Mouse (Mus musculus) thymus, adult 2 months (tissue): ENCODE measurements around the gene Got1. TPM values are rescaled to one million over a fixed set of nuclear protein-coding genes. Genes with fewer than 3 reads are reported as not detected.
"Not testable (repeated sequence)": the region's sequence is repeated elsewhere in the genome, so short reads cannot be mapped to it uniquely, and the experiment has no call there.

Experiments
- DNase-seq: peaks from one replicate; pipeline ENCODE4 v3.0.0; 2021
- H3K27ac ChIP-seq: fragments of 200-500 bp; 2 replicates; pipeline ENCODE4 v1.5.1; 2012; ENCODE audit warnings: low read length, control low read depth; ENCODE audit not compliant: control insufficient read depth, insufficient read depth
- H3K27me3 ChIP-seq: fragments of 200-500 bp; 2 replicates; pipeline ENCODE4 v1.6.1; 2012; ENCODE audit warnings: mild to moderate bottlenecking, low read length, moderate library complexity, mixed read lengths; ENCODE audit not compliant: control insufficient read depth, insufficient read depth
- H3K36me3 ChIP-seq: fragments of 200-500 bp; 2 replicates; pipeline ENCODE4 v1.6.1; 2012; ENCODE audit warnings: mild to moderate bottlenecking, low read length, moderate library complexity; ENCODE audit not compliant: control insufficient read depth, insufficient read depth
- H3K4me1 ChIP-seq: fragments of 200-500 bp; replicated peaks from 2 replicates; pipeline ENCODE4 v1.6.1; 2012; ENCODE audit warnings: low read length; ENCODE audit not compliant: control insufficient read depth, insufficient read depth
- H3K4me3 ChIP-seq: fragments of 200-500 bp; 2 replicates; pipeline ENCODE4 v1.5.1; 2012; ENCODE audit warnings: mild to moderate bottlenecking, low read length, control low read depth, moderate library complexity; ENCODE audit not compliant: control insufficient read depth, insufficient read depth
- CTCF ChIP-seq: fragments of 200-500 bp; IDR thresholded peaks from 2 replicates; pipeline ENCODE4 v1.5.1; 2012; ENCODE audit warnings: mild to moderate bottlenecking, control low read depth, low read length, moderate library complexity, borderline replicate concordance; ENCODE audit not compliant: control insufficient read depth, poor library complexity, insufficient read depth; ENCODE audit errors: extremely low read depth
- POLR2A ChIP-seq: fragments of 200-500 bp; IDR thresholded peaks from 2 replicates; pipeline ENCODE4 v1.6.1; 2012; ENCODE audit warnings: mild to moderate bottlenecking, low read length, control low read depth, moderate library complexity; ENCODE audit not compliant: control insufficient read depth, poor library complexity, insufficient read depth; ENCODE audit errors: extremely low read depth
- WGBS: fragments of 180-500 bp; shearing (Covaris S2); methylation state at CpG from one replicate; pipeline ENCODE4 v1.1.7; 2018; 5-methylcytosine and 5-hydroxymethylcytosine counted together
- polyA plus RNA-seq: library from polyadenylated mRNA; depleted of rRNA; stranded (reverse); fragments of >200 nt; gene quantifications from 2 replicates; pipeline ENCODE4 v1.2.3, GENCODE M21; 2012

Gene Got1
- polyA plus RNA-seq, 1 experiment = 41.4 TPM

DNA sequence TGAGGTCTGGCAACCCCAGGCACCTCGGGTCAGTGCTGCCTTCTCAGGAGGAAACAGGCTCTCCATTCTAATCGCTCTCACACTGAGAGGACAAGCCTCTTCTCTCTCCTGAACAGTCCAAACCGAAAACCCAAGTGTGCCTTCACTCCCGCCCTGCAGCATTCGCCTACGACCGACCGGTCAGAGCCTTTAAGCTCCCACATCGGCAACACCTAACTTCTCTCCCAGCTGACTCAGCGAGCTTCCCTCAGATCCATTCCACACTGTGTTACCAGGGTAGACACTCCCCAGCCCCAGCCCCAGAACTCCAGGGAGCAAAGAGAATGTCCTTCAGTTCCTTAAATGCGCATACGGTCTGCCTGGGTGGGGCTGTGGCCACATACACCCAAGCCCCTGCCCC is 19.0 kb downstream of the Got1 start:
- Histone ChIP-seq H3K27ac (no peak overlapping the region), H3K27me3 (no peaks in the 10 kb centered on the region), H3K36me3 (peaks cover 12% of the 10 kb centered on the region; the same call in 1 of the 2 replicates), H3K4me3 (no peak overlapping the region), H3K4me1 (no peaks in the 10 kb centered on the region)
- TF ChIP-seq CTCF = no peak
- no peak for TF ChIP-seq POLR2A
- no peak for DNase-seq
- WGBS = 96% methylated on average over 12 of the region's 12 CpGs

DNA sequence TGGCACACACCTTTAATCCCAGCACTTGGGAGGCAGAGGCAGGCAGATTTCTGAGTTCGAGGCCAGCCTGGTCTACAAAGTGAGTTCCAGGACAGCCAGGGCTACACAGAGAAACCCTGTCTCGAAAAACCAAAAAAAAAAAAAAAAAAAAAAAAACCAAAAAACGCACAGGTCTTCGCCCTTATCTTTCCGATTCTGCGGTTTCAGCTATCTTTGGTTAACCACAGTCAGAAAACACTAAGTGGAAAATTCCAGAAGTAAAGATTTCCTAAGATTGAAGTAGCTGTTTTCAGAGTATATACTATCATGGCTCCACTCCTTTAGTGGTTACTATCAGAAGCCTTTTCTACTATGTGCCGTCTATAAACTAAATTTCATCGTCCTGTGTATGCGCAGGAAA is 20.8 kb downstream of the Got1 start:
- WGBS = 85% methylated on average over 8 of the region's 9 CpGs
- H3K4me1 ChIP-seq, H3K27ac ChIP-seq, H3K27me3 ChIP-seq, DNase-seq, H3K4me3 ChIP-seq: not testable (repeated sequence)
- peaks cover 12% of the 10 kb centered on the region; the same call in 1 of the 2 replicates for H3K36me3 ChIP-seq

DNA sequence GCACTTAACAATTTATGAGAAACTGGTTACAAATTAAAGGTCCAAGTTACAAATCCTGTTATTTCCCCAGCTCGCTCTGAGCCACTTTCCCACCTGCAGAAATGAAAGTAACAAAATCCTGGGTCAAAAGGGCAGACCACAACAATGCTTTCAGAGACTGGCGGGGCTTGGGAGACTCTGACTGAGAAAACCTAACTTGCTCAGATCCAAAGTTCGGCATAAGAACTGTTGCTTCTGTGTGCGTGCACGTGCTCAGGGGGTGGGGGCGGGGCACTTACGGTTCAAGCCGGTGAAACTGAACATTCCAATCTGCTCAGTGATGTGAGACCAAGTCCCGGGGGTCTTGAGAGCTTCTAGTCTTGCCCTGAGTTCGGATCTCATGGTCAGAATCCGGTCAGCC is 21.8 kb downstream of the Got1 start:
- H3K27me3 ChIP-seq = no peaks in the 10 kb centered on the region
- H3K4me1 ChIP-seq = no peaks in the 10 kb centered on the region
- H3K36me3 ChIP-seq = peaks cover 12% of the 10 kb centered on the region; the same call in 1 of the 2 replicates
- no peak for DNase-seq
- TF ChIP-seq POLR2A = no peak
- no peak overlapping the region for H3K27ac ChIP-seq
- H3K4me3 ChIP-seq = no peak overlapping the region
- WGBS = 89% methylated on average over 11 of the region's 11 CpGs

DNA sequence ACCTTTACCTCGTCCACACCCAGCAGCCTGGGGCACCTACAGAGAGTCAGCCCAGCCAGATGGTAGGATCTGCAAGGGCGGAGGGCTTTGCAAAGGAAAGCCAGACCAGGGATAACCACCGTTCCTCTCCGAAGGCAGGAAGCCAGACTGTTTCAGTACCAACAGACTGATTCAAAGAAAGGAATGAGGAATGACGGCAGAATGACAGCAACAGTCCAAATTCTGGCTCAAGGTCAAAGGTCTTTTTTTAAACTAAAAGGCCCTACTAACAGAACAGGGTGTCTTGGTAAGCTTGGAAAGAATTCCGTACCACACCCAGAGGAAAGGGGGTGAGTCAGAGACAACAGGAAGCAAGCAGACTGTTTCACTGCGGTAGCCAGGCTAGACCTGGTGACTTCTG is 25.5 kb downstream of the Got1 start:
- Histone ChIP-seq H3K4me3 (no peak overlapping the region), H3K27me3 (no peaks in the 10 kb centered on the region; the same call in 1 of the 2 replicates), H3K27ac (no peak overlapping the region), H3K4me1 (no peaks in the 10 kb centered on the region), H3K36me3 (0 out of 2 replicates have a peak, but pooled peaks cover 7% of the 10 kb centered on the region)
- WGBS = 94% methylated on average over 7 of the region's 7 CpGs
- TF ChIP-seq POLR2A (no peak), CTCF (no peak)
- no peak for DNase-seq

DNA sequence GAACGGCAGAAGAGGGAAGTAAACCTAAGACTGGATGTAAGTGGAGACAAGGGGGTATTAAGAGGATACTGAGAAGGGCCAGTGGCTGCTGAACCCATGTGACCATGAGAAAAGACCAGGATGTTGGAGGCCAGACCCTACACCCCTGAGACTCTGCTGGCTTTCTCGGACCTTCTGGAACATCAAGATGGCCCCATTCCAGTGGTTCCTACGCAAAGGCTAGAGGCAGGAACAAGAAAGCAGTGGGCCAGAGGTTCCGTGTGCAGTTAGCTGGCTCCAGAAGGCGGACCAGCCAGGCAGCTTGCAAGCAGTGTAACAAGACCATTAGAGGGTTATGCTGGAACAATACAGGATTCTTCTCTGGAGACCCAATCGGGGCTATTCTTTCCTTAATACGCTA is 27.0 kb downstream of the Got1 start:
- Histone ChIP-seq H3K4me3 (no peak overlapping the region), H3K36me3 (0 out of 2 replicates have a peak, but pooled peaks cover 4% of the 10 kb centered on the region), H3K4me1 (no peaks in the 10 kb centered on the region), H3K27ac (no peak overlapping the region), H3K27me3 (no peaks in the 10 kb centered on the region; the same call in 1 of the 2 replicates)
- no peak for TF ChIP-seq POLR2A
- TF ChIP-seq CTCF = no peak
- DNase-seq = no peak
- 94% methylated on average over 7 of the region's 7 CpGs for WGBS

DNA sequence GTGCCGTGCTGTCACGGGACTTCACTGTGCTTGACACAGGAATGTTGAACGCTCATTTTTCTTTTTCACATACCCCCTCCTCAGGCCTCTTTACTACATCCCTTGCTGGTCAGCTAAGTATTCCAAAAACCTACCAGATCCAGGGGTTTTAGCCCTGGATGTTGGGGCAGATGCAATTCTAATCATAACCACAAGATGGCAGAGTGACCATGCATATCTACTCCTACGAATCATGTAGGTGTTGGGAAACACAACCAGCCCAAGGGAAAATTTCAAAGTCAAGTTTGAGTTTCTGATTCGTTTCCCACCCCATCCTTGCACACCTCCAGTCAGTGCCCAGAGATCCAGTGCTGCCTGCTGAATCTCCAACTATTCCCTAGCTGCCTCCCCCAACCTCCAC is 28.6 kb downstream of the Got1 start:
- no peak overlapping the region for H3K27ac ChIP-seq
- no peaks in the 10 kb centered on the region for H3K36me3 ChIP-seq
- H3K27me3 ChIP-seq = no peaks in the 10 kb centered on the region; the same call in 1 of the 2 replicates
- DNase-seq = peak; percentile 41
- no peak for TF ChIP-seq POLR2A
- TF ChIP-seq CTCF = no peak
- H3K4me3 ChIP-seq = no peak overlapping the region
- WGBS = 18% methylated on average over 5 of the region's 5 CpGs
- H3K4me1 ChIP-seq = no peaks in the 10 kb centered on the region

DNA sequence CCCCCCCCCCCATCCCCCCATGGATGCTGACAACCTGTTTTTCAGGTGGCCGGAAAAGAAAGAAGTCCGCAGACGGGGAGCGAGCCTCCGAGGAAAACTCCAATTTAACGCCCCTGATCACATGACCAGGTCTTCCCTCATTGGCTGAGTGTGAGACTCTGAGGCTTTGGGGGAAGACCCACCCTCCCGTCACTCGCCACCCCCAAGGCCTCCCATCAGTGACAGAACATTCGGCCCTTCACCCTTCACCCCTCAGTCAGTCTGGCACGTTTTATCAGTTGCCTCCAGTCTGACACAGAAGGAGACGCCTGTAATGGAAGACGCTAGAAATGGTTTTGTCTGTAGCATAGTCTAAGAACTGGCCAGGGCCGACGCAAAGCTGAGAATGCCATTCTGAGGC is 29.5 kb downstream of the Got1 start:
- Histone ChIP-seq H3K4me1 (no peaks in the 10 kb centered on the region), H3K27ac (no peak overlapping the region), H3K27me3 (no peaks in the 10 kb centered on the region; the same call in 1 of the 2 replicates), H3K36me3 (no peaks in the 10 kb centered on the region), H3K4me3 (no peak overlapping the region)
- 19% methylated on average over 14 of the region's 14 CpGs for WGBS
- TF ChIP-seq CTCF (no peak), POLR2A (no peak)
- DNase-seq = no peak
